Mouse (Mus musculus) neural tube, embryonic 13.5 days (tissue): ENCODE data around the gene Npw. TPM values are rescaled to one million over a fixed set of nuclear protein-coding genes. Genes with fewer than 3 reads are reported as not detected.

Experiments
- ATAC-seq: fragments of 200-750 bp; cut with Nextera tagmentation; 2 replicates; pipeline ENCODE4 v1.8.0; 2017; ENCODE audit warnings: low read depth, mild to moderate bottlenecking, moderate TSS enrichment, moderate library complexity
- H3K27ac ChIP-seq: fragments of 300-500 bp; sonication (generic); replicated peaks from 2 replicates; pipeline ENCODE4 v1.5.1; 2015; ENCODE audit warnings: moderate library complexity, mild to moderate bottlenecking, inconsistent platforms
- H3K27me3 ChIP-seq: fragments of 300-500 bp; sonication (generic); 2 replicates; pipeline ENCODE4 v1.6.1; 2015; ENCODE audit warnings: mild to moderate bottlenecking, inconsistent platforms
- H3K36me3 ChIP-seq: fragments of 300-500 bp; sonication (generic); 2 replicates; pipeline ENCODE4 v1.6.1; 2015; ENCODE audit warnings: mild to moderate bottlenecking, inconsistent platforms
- H3K4me1 ChIP-seq: fragments of 300-500 bp; sonication (generic); replicated peaks from 2 replicates; pipeline ENCODE4 v1.6.1; 2015; ENCODE audit warnings: inconsistent platforms
- H3K4me2 ChIP-seq: fragments of 300-500 bp; sonication (generic); 2 replicates; pipeline ENCODE4 v1.6.1; 2015; ENCODE audit warnings: inconsistent platforms, mild to moderate bottlenecking, moderate library complexity
- H3K4me3 ChIP-seq: fragments of 300-500 bp; sonication (generic); 2 replicates; pipeline ENCODE4 v1.5.1; 2015; ENCODE audit warnings: mild to moderate bottlenecking, inconsistent platforms
- H3K9ac ChIP-seq: fragments of 300-500 bp; sonication (generic); 2 replicates; pipeline ENCODE4 v1.6.1; 2015; ENCODE audit warnings: moderate library complexity, mild to moderate bottlenecking, inconsistent platforms
- H3K9me3 ChIP-seq: fragments of 300-500 bp; sonication (generic); 2 replicates; pipeline ENCODE4 v1.6.1; 2016; ENCODE audit warnings: inconsistent platforms
- WGBS: fragments of 180-500 bp; shearing (Covaris S2); methylation state at CpG from one replicate; pipeline ENCODE4 v1.1.7; 2015; 5-methylcytosine and 5-hydroxymethylcytosine counted together
- polyA plus RNA-seq: library from polyadenylated mRNA; unstranded; fragments of >200 nt; fragmentation: Nextera tagmentation; extraction: Ambion mirVana; gene quantifications from 2 replicates; pipeline ENCODE4 v1.2.1, GENCODE M21; 2015

The Npw gene
- polyA plus RNA-seq, 1 experiment from 2014 or later: not detected

- Histone ChIP-seq H3K9ac (no peak overlapping the region), H3K9me3 (no peaks in the 10 kb centered on the region), H3K4me2 (no peak overlapping the region), H3K27me3 (no peaks in the 10 kb centered on the region), H3K27ac (no peak overlapping the region), H3K4me1 (no peaks in the 10 kb centered on the region), H3K4me3 (no peak overlapping the region), H3K36me3 (peaks cover 81% of the 10 kb centered on the region)
- WGBS: 92% methylated on average over 4 of the region's 4 CpGs
- no peak for ATAC-seq
Measured at GRCm38 (mm10) chr17:24608370-24608769, 49.9 kb downstream of the Npw start.

Other genes with a start within 250 kb of the Npw start
- gene Rnps1, start 243.9 kb downstream of the Npw start, polyA plus RNA-seq: 307 and 315 TPM in 2 replicates
- gene Eci1, start 231.8 kb downstream of the Npw start, polyA plus RNA-seq: 57.6 and 61.2 TPM in 2 replicates
- 5.5 and 6.5 TPM in 2 replicates for gene Dnase1l2, start 215.4 kb downstream of the Npw start, polyA plus RNA-seq
- 39.7 and 41.6 TPM in 2 replicates for gene E4f1, start 188.1 kb downstream of the Npw start, polyA plus RNA-seq
- 54.9 and 57.4 TPM in 2 replicates for gene Pgp, start 188.1 kb downstream of the Npw start, polyA plus RNA-seq
- gene Bricd5, start 184.6 kb downstream of the Npw start, polyA plus RNA-seq: not detected in 2 replicates
- gene Mlst8, start 179.4 kb downstream of the Npw start, polyA plus RNA-seq: 35.7 and 36.2 TPM in 2 replicates
- gene Caskin1, start 169.9 kb downstream of the Npw start, polyA plus RNA-seq: 35.0 and 35.3 TPM in 2 replicates
- 70.1 and 82.9 TPM in 2 replicates for gene Traf7, start 130.5 kb downstream of the Npw start, polyA plus RNA-seq
- gene Rab26, start 124.2 kb downstream of the Npw start, polyA plus RNA-seq: 1.5 and 1.6 TPM in 2 replicates
- gene Pkd1, start 108.6 kb downstream of the Npw start, polyA plus RNA-seq: 20.1 and 22.9 TPM in 2 replicates
- gene Tsc2, start 25.8 kb downstream of the Npw start, polyA plus RNA-seq: 62.5 and 73.0 TPM in 2 replicates
- gene Nthl1, start 25.8 kb downstream of the Npw start, polyA plus RNA-seq: 7.4 and 9.7 TPM in 2 replicates
- 35.4 and 42.6 TPM in 2 replicates for gene Slc9a3r2, start 8.1 kb downstream of the Npw start, polyA plus RNA-seq
- 20.9 and 22.2 TPM in 2 replicates for gene Zfp598, start 11.2 kb upstream of the Npw start, polyA plus RNA-seq
- gene Syngr3, start 31.5 kb upstream of the Npw start, polyA plus RNA-seq: 94.2 and 114 TPM in 2 replicates
- gene Gfer, start 37.7 kb upstream of the Npw start, polyA plus RNA-seq: 34.3 and 39.6 TPM in 2 replicates
- 1.1 and 1.5 TPM in 2 replicates for gene Noxo1, start 37.8 kb upstream of the Npw start, polyA plus RNA-seq
- 58.4 and 64.0 TPM in 2 replicates for gene Tbl3, start 49.2 kb upstream of the Npw start, polyA plus RNA-seq
- gene Rnf151, start 59.6 kb upstream of the Npw start, polyA plus RNA-seq: 0.18 TPM in 1 of 2 replicates, not detected in the other
- gene Rps2, start 59.7 kb upstream of the Npw start, polyA plus RNA-seq: 759 and 773 TPM in 2 replicates
- 261 and 273 TPM in 2 replicates for gene Ndufb10, start 66.0 kb upstream of the Npw start, polyA plus RNA-seq
- gene Rpl3l, start 69.4 kb upstream of the Npw start, polyA plus RNA-seq: not detected in 2 replicates
- gene Msrb1, start 78.2 kb upstream of the Npw start, polyA plus RNA-seq: 26.5 and 29.4 TPM in 2 replicates
- 0.39 and 0.59 TPM in 2 replicates for gene Hs3st6, start 94.5 kb upstream of the Npw start, polyA plus RNA-seq
- gene Meiob, start 145.8 kb upstream of the Npw start, polyA plus RNA-seq: not detected in 2 replicates
- gene Hagh, start 181.7 kb upstream of the Npw start, polyA plus RNA-seq: 55.7 and 59.0 TPM in 2 replicates
- gene Fahd1, start 191.9 kb upstream of the Npw start, polyA plus RNA-seq: 21.1 and 22.3 TPM in 2 replicates
- 0.39 TPM in 1 of 2 replicates, not detected in the other for gene Igfals, start 207.5 kb upstream of the Npw start, polyA plus RNA-seq
- gene Nubp2, start 227.9 kb upstream of the Npw start, polyA plus RNA-seq: 63.5 and 76.1 TPM in 2 replicates
- 64.6 and 74.2 TPM in 2 replicates for gene Spsb3, start 228.2 kb upstream of the Npw start, polyA plus RNA-seq
- gene Eme2, start 236.6 kb upstream of the Npw start, polyA plus RNA-seq: 32.7 and 36.3 TPM in 2 replicates
- gene Mrps34, start 236.7 kb upstream of the Npw start, polyA plus RNA-seq: 71.1 and 85.7 TPM in 2 replicates
- gene Nme3, start 238.0 kb upstream of the Npw start, polyA plus RNA-seq: 86.0 and 89.0 TPM in 2 replicates